Mouse (Mus musculus) CH12.LX (cell line): Measurements from ENCODE around the gene Pcsk6. TPM values are rescaled to one million over a fixed set of nuclear protein-coding genes. Genes with fewer than 3 reads are reported as not detected.

Source experiments
- DNase-seq: peaks from one replicate; pipeline ENCODE4 v3.0.0-alpha.2; 2013; ENCODE audit errors: extremely low read depth
- H3K27ac ChIP-seq: 2 replicates; pipeline ENCODE4 v1.5.1; 2012; ENCODE audit warnings: low read depth, mild to moderate bottlenecking, control low read depth, moderate library complexity; ENCODE audit not compliant: insufficient read depth
- H3K27me3 ChIP-seq: replicated peaks from 2 replicates; pipeline ENCODE3; 2012; ENCODE audit warnings: inconsistent platforms
- H3K36me3 ChIP-seq, 2 experiments: replicated peaks in 1 of 2; 2 replicates each; pipeline versions ENCODE3 to v1.6.1; 2012; ENCODE audit warnings: inconsistent platforms in 1 of 2, low read length in 1 of 2, mild to moderate bottlenecking in 1 of 2, mixed read lengths in 1 of 2, moderate library complexity in 1 of 2; ENCODE audit not compliant: control insufficient read depth in 1 of 2, insufficient read depth in 1 of 2
- H3K4me1 ChIP-seq, 2 experiments: 2 replicates each; pipeline ENCODE4 v1.6.1; 2012; ENCODE audit warnings: inconsistent platforms in 1 of 2, moderate library complexity in 1 of 2; ENCODE audit not compliant: insufficient read depth in 2 of 2, control insufficient read depth in 1 of 2
- H3K4me2 ChIP-seq: 2 replicates; pipeline ENCODE4 v1.6.1; 2012; ENCODE audit warnings: low read depth, mild to moderate bottlenecking, control low read depth; ENCODE audit not compliant: poor library complexity, insufficient read depth, severe bottlenecking
- H3K4me3 ChIP-seq, 3 experiments: fragments of 150-350 bp in 1 of 3; sonication (generic) in 1 of 3; replicated peaks in 1 of 3; 2 replicates each; pipeline versions ENCODE3 to v1.5.1; 2011 to 2012; ENCODE audit warnings: low read depth in 2 of 3, low read length in 2 of 3, mild to moderate bottlenecking in 2 of 3, moderate library complexity in 2 of 3, control low read depth in 1 of 3, improper control_type of control experiment in 1 of 3, inconsistent platforms in 1 of 3, mixed read lengths in 1 of 3; ENCODE audit not compliant: poor library complexity in 1 of 3
- H3K79me2 ChIP-seq: replicated peaks from 2 replicates; pipeline ENCODE4 v1.6.1; 2012; ENCODE audit warnings: mild to moderate bottlenecking, moderate library complexity; ENCODE audit not compliant: control insufficient read depth, poor library complexity, insufficient read depth, severe bottlenecking; ENCODE audit errors: extremely low read depth
- H3K9ac ChIP-seq: 2 replicates; pipeline ENCODE4 v1.6.1; 2012; ENCODE audit warnings: low read depth, mild to moderate bottlenecking, control low read depth, moderate library complexity; ENCODE audit not compliant: insufficient read depth
- H3K9me3 ChIP-seq: replicated peaks from 2 replicates; pipeline ENCODE3; 2012; ENCODE audit warnings: low read length, inconsistent platforms, mixed read lengths
- BHLHE40 ChIP-seq: IDR thresholded peaks from 2 replicates; pipeline ENCODE4 v1.6.1; 2011; ENCODE audit warnings: mild to moderate bottlenecking, low read depth, low read length, improper control_type of control experiment
- CHD1 ChIP-seq: IDR thresholded peaks from 2 replicates; pipeline ENCODE4 v1.6.1; 2012; ENCODE audit warnings: low read depth, low read length, improper control_type of control experiment, inconsistent platforms
- CHD2 ChIP-seq: IDR thresholded peaks from 2 replicates; pipeline ENCODE4 v1.6.1; 2011; ENCODE audit warnings: low read length, improper control_type of control experiment
- E2F4 ChIP-seq: IDR thresholded peaks from 2 replicates; pipeline ENCODE4 v1.6.1; 2011; ENCODE audit warnings: low read depth, low read length, improper control_type of control experiment; ENCODE audit not compliant: insufficient replicate concordance
- EP300 ChIP-seq: IDR thresholded peaks from 2 replicates; pipeline ENCODE4 v1.6.1; 2011; ENCODE audit warnings: low read length, improper control_type of control experiment
- GABPA ChIP-seq: IDR thresholded peaks from 2 replicates; pipeline ENCODE4 v1.6.1; 2012; ENCODE audit warnings: low read depth, low read length, improper control_type of control experiment, inconsistent platforms; ENCODE audit not compliant: insufficient replicate concordance
- HCFC1 ChIP-seq: IDR thresholded peaks from 2 replicates; pipeline ENCODE4 v1.6.1; 2012; ENCODE audit warnings: low read depth, mild to moderate bottlenecking, inconsistent platforms, low read length, improper control_type of control experiment
- JUND ChIP-seq: conservative IDR thresholded peaks from 2 replicates; pipeline ENCODE4 v1.6.1; 2011; ENCODE audit warnings: low read depth, low read length, improper control_type of control experiment
- KAT2A ChIP-seq: IDR thresholded peaks from 2 replicates; pipeline ENCODE4 v1.6.1; 2012; ENCODE audit warnings: low read length, improper control_type of control experiment, inconsistent platforms; ENCODE audit not compliant: insufficient replicate concordance
- MAFK ChIP-seq: IDR thresholded peaks from 2 replicates; pipeline ENCODE4 v1.6.1; 2011; ENCODE audit warnings: low read length, improper control_type of control experiment; ENCODE audit not compliant: insufficient replicate concordance
- MAZ ChIP-seq: IDR thresholded peaks from 2 replicates; pipeline ENCODE4 v1.6.1; 2012; ENCODE audit warnings: low read depth, mild to moderate bottlenecking, inconsistent platforms, low read length, improper control_type of control experiment, moderate library complexity
- MEF2A ChIP-seq: IDR thresholded peaks from 2 replicates; pipeline ENCODE4 v1.6.1; 2014; ENCODE audit warnings: low read depth, mild to moderate bottlenecking, inconsistent platforms, low read length, improper control_type of control experiment, borderline replicate concordance
- MXI1 ChIP-seq: IDR thresholded peaks from 2 replicates; pipeline ENCODE4 v1.6.1; 2011; ENCODE audit warnings: mild to moderate bottlenecking, low read depth, low read length, improper control_type of control experiment
- MYC ChIP-seq: IDR thresholded peaks from 2 replicates; pipeline ENCODE4 v1.6.1; 2011; ENCODE audit warnings: low read depth, mild to moderate bottlenecking, improper control_type of control experiment, low read length
- NELFE ChIP-seq: IDR thresholded peaks from 2 replicates; pipeline ENCODE4 v1.6.1; 2011; ENCODE audit warnings: low read depth, low read length, improper control_type of control experiment
- PAX5 ChIP-seq: IDR thresholded peaks from 2 replicates; pipeline ENCODE4 v1.6.1; 2012; ENCODE audit warnings: low read length, inconsistent platforms, mixed read lengths
- POLR2A ChIP-seq: IDR thresholded peaks from 2 replicates; pipeline ENCODE4 v1.6.1; 2011; ENCODE audit warnings: low read depth, mild to moderate bottlenecking, improper control_type of control experiment, low read length
- SMC3 ChIP-seq: IDR thresholded peaks from 2 replicates; pipeline ENCODE4 v1.6.1; 2011; ENCODE audit warnings: low read depth, low read length, improper control_type of control experiment
- TBP ChIP-seq: conservative IDR thresholded peaks from 2 replicates; pipeline ENCODE4 v1.6.1; 2011; ENCODE audit warnings: low read depth, low read length, improper control_type of control experiment
- TCF12 ChIP-seq: IDR thresholded peaks from 2 replicates; pipeline ENCODE4 v1.6.1; 2014; ENCODE audit warnings: low read depth, mild to moderate bottlenecking, inconsistent platforms, low read length, improper control_type of control experiment
- USF1 ChIP-seq: IDR thresholded peaks from 2 replicates; pipeline ENCODE4 v1.6.1; 2014; ENCODE audit warnings: low read depth, mild to moderate bottlenecking, inconsistent platforms, low read length, improper control_type of control experiment
- ZC3H11A ChIP-seq: IDR thresholded peaks from 2 replicates; pipeline ENCODE4 v1.6.1; 2012; ENCODE audit warnings: low read depth, mild to moderate bottlenecking, inconsistent platforms, low read length, improper control_type of control experiment
- ZKSCAN1 ChIP-seq: IDR thresholded peaks from 2 replicates; pipeline ENCODE4 v1.6.1; 2012; ENCODE audit warnings: low read depth, inconsistent platforms, low read length, improper control_type of control experiment, borderline replicate concordance
- ZMIZ1 ChIP-seq: IDR thresholded peaks from 2 replicates; pipeline ENCODE4 v1.6.1; 2012; ENCODE audit warnings: low read depth, mild to moderate bottlenecking, inconsistent platforms, low read length, improper control_type of control experiment
- dilution Hi-C: fragments of 300-500 bp; cut with MboI; formaldehyde crosslinking; loops from 2 replicates; pipeline ENCODE4 v1.14.3; 2020; ENCODE audit warnings: low sequenced_read_pairs; ENCODE audit not compliant: extremely low pct_unique_long_range_greater_than_20kb, extremely low pct_ligation_motif_present
- in situ Hi-C: fragments of 300-500 bp; cut with MboI; formaldehyde crosslinking; loops from 3 replicates; pipeline ENCODE4 v1.14.3; 2019; ENCODE audit warnings: low sequenced_read_pairs, low pct_ligation_motif_present, low pct_unique_long_range_greater_than_20kb, mixed read lengths
- polyA plus RNA-seq: library from polyadenylated mRNA; unstranded; fragments of >175 nt; gene quantifications from 2 replicates; pipeline ENCODE4 v1.2.1, GENCODE M21; 2012; ENCODE audit warnings: low read depth; ENCODE audit not compliant: insufficient read length
- total RNA-seq, 2 experiments: library from RNA; depleted of rRNA; stranded (reverse); fragments of 300-350 nt in 1 of 2; fragments of >200 nt in 1 of 2; gene quantifications; 2 replicates each; pipeline ENCODE4 v1.2.3; 2012 to 2014

The Pcsk6 gene
- total and polyA plus RNA-seq, 3 experiments: not detected

- dilution Hi-C loops: no loop called here
- Histone ChIP-seq H3K36me3 (no peaks in the 10 kb centered on the region), H3K27ac (no peak overlapping the region), H3K4me2 (no peak overlapping the region), H3K4me1 (no peaks in the 10 kb centered on the region), H3K9me3 (peaks cover 5% of the 10 kb centered on the region), H3K27me3 (peaks cover 85% of the 10 kb centered on the region), H3K79me2 (no peaks in the 10 kb centered on the region), H3K4me3 (no peak overlapping the region), H3K9ac (no peak overlapping the region)
- no peak for DNase-seq
- in situ Hi-C loops: no loop called here
- TF ChIP-seq ZC3H11A: no peak
- no peak for TF ChIP-seq KAT2A
- TF ChIP-seq MAFK: no peak
- no peak for TF ChIP-seq TCF12
- TF ChIP-seq PAX5: no peak
- no peak for TF ChIP-seq TBP
- no peak for TF ChIP-seq POLR2A
- TF ChIP-seq CHD1: no peak
- TF ChIP-seq E2F4: no peak
- TF ChIP-seq SMC3: no peak
- no peak for TF ChIP-seq BHLHE40
- TF ChIP-seq ZKSCAN1: no peak
- no peak for TF ChIP-seq JUND
- no peak for TF ChIP-seq HCFC1
- no peak for TF ChIP-seq USF1
- TF ChIP-seq NELFE: no peak
- no peak for TF ChIP-seq MXI1
- no peak for TF ChIP-seq MYC
- TF ChIP-seq EP300: no peak
Observed at GRCm38 (mm10) chr7:66028766-66029512, 167.4 kb downstream of the Pcsk6 start.

- Histone ChIP-seq H3K27ac (no peak overlapping the region), H3K27me3 (peaks cover 86% of the 10 kb centered on the region), H3K36me3 (no peaks in the 10 kb centered on the region), H3K9ac (no peak overlapping the region), H3K9me3 (peaks cover 17% of the 10 kb centered on the region), H3K4me2 (no peak overlapping the region), H3K4me3 (no peak overlapping the region), H3K4me1 (no peaks in the 10 kb centered on the region), H3K79me2 (no peaks in the 10 kb centered on the region)
- TF ChIP-seq MAZ: no peak
- no peak for TF ChIP-seq MEF2A
- TF ChIP-seq SMC3: no peak
- TF ChIP-seq HCFC1: no peak
- no peak for TF ChIP-seq ZC3H11A
- no peak for TF ChIP-seq KAT2A
- no peak for TF ChIP-seq ZMIZ1
- TF ChIP-seq TBP: no peak
- no peak for TF ChIP-seq EP300
- TF ChIP-seq ZKSCAN1: no peak
- TF ChIP-seq GABPA: no peak
- TF ChIP-seq USF1: no peak
- TF ChIP-seq CHD2: no peak
- no peak for DNase-seq
- dilution Hi-C loops: no loop called here
- in situ Hi-C loops: no loop called here
Observed at GRCm38 (mm10) chr7:66036809-66037208, 175.3 kb downstream of the Pcsk6 start.
